Mouse (Mus musculus): ENCODE data around the gene Ndufaf7. TPM values are rescaled to one million over a fixed set of nuclear protein-coding genes. Genes with fewer than 3 reads are reported as not detected.

The Ndufaf7 gene
- polyA plus RNA-seq, 1 experiment from 2014 or later, result 67.7 TPM

- 29% methylated on average over 6 of the region's 6 CpGs for WGBS
- peak; percentile 75 for ATAC-seq
- Histone ChIP-seq H3K36me3 (ENCODE audit: control insufficient read depth, insufficient read depth) (no peaks in the 10 kb centered on the region), H3K4me1 (replicated peaks; ENCODE audit: control insufficient read depth, insufficient read depth, low read length) (peaks cover 13% of the 10 kb centered on the region), H3K9ac (replicated peaks; ENCODE audit: low read depth, low read length) (peak overlapping the region; percentile 5; the same call in 1 of the 2 replicates), H3K4me3 (replicated peaks; ENCODE audit: low read length) (peak overlapping the region; percentile 39), H3K27me3 (replicated peaks; ENCODE audit: control insufficient read depth, insufficient read depth, low read length) (no peaks in the 10 kb centered on the region), H3K27ac (ENCODE audit: low read length) (no peak overlapping the region), H3K9me3 (ENCODE audit: control insufficient read depth, low read length) (no peaks in the 10 kb centered on the region), H3K4me2 (ENCODE audit: low read length) (peak overlapping the region; percentile 42)
These were observed 24.1 kb upstream of the Ndufaf7 start for GRCm38 (mm10) chr17:78912861-78913281.

DNA sequence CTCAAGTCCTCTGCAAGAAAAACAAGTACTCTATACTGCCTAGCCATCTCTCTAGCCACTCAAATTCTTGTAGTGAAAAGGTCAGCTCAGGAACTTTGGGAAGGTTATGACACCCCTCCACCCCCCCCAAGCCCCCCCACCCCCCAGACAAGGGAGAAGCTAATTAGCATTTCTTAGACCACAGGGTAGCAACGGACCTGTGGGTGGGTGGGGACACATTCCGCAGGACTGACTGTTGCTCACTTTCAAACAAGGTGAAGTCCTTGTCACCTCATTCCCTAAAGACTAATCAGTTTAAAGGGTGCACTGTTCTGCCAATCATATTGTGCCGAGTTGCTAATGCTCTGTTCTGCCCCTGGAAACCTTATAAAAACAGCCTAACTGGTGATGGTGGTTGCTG lies 23.0 kb upstream of the Ndufaf7 start:
- peaks cover 15% of the 10 kb centered on the region for H3K4me1 ChIP-seq (replicated peaks; ENCODE audit: control insufficient read depth, insufficient read depth, low read length)
- no peak overlapping the region for H3K9ac ChIP-seq (replicated peaks; ENCODE audit: low read depth, low read length)
- ATAC-seq, result no peak
- no peak overlapping the region for H3K27ac ChIP-seq (ENCODE audit: low read length)
- no peaks in the 10 kb centered on the region for H3K9me3 ChIP-seq (ENCODE audit: control insufficient read depth, low read length)
- WGBS, result 83% methylated on average over 3 of the region's 3 CpGs
- H3K27me3 ChIP-seq (replicated peaks; ENCODE audit: control insufficient read depth, insufficient read depth, low read length), result no peaks in the 10 kb centered on the region
- no peak overlapping the region for H3K4me2 ChIP-seq (ENCODE audit: low read length)
- H3K4me3 ChIP-seq (replicated peaks; ENCODE audit: low read length), result no peak overlapping the region
- H3K36me3 ChIP-seq (ENCODE audit: control insufficient read depth, insufficient read depth), result peaks cover 3% of the 10 kb centered on the region; the same call in 1 of the 2 replicates

GRCm38 (mm10) chr17:78915772-78916171 lies 21.2 kb upstream of the Ndufaf7 start:
- Histone ChIP-seq H3K4me3 (replicated peaks; ENCODE audit: low read length) (peak overlapping the region; percentile 86), H3K4me1 (replicated peaks; ENCODE audit: control insufficient read depth, insufficient read depth, low read length) (peaks cover 15% of the 10 kb centered on the region), H3K27ac (ENCODE audit: low read length) (peak overlapping the region; percentile 82), H3K9me3 (ENCODE audit: control insufficient read depth, low read length) (no peaks in the 10 kb centered on the region), H3K4me2 (ENCODE audit: low read length) (peak overlapping the region; percentile 75), H3K9ac (replicated peaks; ENCODE audit: low read depth, low read length) (peak overlapping the region; percentile 92), H3K36me3 (ENCODE audit: control insufficient read depth, insufficient read depth) (peaks cover 8% of the 10 kb centered on the region; the same call in 1 of the 2 replicates), H3K27me3 (replicated peaks; ENCODE audit: control insufficient read depth, insufficient read depth, low read length) (no peaks in the 10 kb centered on the region)
- 47% methylated on average over 6 of the region's 6 CpGs for WGBS
- ATAC-seq, result peak; percentile 21

GRCm38 (mm10) chr17:78916369-78916813 lies 20.5 kb upstream of the Ndufaf7 start, which contains the start of gene Cebpzos:
Gene Cebpzos (plus strand): TSS chr17:78916500.
- Histone ChIP-seq H3K9me3 (ENCODE audit: control insufficient read depth, low read length) (no peaks in the 10 kb centered on the region), H3K36me3 (ENCODE audit: control insufficient read depth, insufficient read depth) (peaks cover 13% of the 10 kb centered on the region), H3K27me3 (replicated peaks; ENCODE audit: control insufficient read depth, insufficient read depth, low read length) (no peaks in the 10 kb centered on the region), H3K4me3 (replicated peaks; ENCODE audit: low read length) (peak within 1 kb of the TSS; percentile 86), H3K4me1 (replicated peaks; ENCODE audit: control insufficient read depth, insufficient read depth, low read length) (peaks cover 15% of the 10 kb centered on the region), H3K9ac (replicated peaks; ENCODE audit: low read depth, low read length) (peak within 1 kb of the TSS; percentile 92), H3K4me2 (ENCODE audit: low read length) (peak within 1 kb of the TSS; percentile 75), H3K27ac (ENCODE audit: low read length) (peak within 1 kb of the TSS; percentile 82)
- peak; percentile 94 for ATAC-seq
- 0% methylated on average over 37 of the region's 37 CpGs for WGBS

DNA sequence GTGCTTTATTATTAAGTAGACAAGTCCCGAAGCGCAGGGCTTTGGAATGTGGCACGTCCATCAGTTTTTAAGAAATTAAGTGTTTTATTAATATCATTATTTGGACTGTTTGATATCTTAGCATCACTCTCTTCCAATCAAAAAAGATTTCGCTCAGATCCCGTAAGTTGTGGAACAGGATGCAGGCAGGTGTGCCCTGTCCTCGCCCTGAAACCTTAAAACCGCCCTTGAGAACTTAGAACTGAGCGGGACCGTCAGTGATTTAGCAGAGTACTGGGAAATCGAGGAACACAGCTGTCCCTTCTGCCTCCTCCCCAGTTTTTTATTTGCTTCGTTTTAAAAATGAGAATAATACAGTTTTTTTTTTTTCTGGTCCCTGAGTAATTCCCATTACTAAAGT lies 20.0 kb upstream of the Ndufaf7 start:
- ATAC-seq, result no peak
- Histone ChIP-seq H3K4me1 (replicated peaks; ENCODE audit: control insufficient read depth, insufficient read depth, low read length) (peaks cover 15% of the 10 kb centered on the region), H3K9ac (replicated peaks; ENCODE audit: low read depth, low read length) (peak overlapping the region; percentile 92), H3K4me3 (replicated peaks; ENCODE audit: low read length) (peak overlapping the region; percentile 86), H3K4me2 (ENCODE audit: low read length) (peak overlapping the region; percentile 75), H3K27ac (ENCODE audit: low read length) (peak overlapping the region; percentile 82), H3K9me3 (ENCODE audit: control insufficient read depth, low read length) (no peaks in the 10 kb centered on the region), H3K36me3 (ENCODE audit: control insufficient read depth, insufficient read depth) (peaks cover 18% of the 10 kb centered on the region), H3K27me3 (replicated peaks; ENCODE audit: control insufficient read depth, insufficient read depth, low read length) (no peaks in the 10 kb centered on the region)
- 1% methylated on average over 11 of the region's 11 CpGs for WGBS

GRCm38 (mm10) chr17:78917696-78918095 lies 19.2 kb upstream of the Ndufaf7 start:
- Histone ChIP-seq H3K27ac (ENCODE audit: low read length) (no peak overlapping the region), H3K9ac (replicated peaks; ENCODE audit: low read depth, low read length) (no peak overlapping the region), H3K9me3 (ENCODE audit: control insufficient read depth, low read length) (no peaks in the 10 kb centered on the region), H3K4me2 (ENCODE audit: low read length) (peak overlapping the region; percentile 75), H3K4me1 (replicated peaks; ENCODE audit: control insufficient read depth, insufficient read depth, low read length) (peaks cover 15% of the 10 kb centered on the region), H3K36me3 (ENCODE audit: control insufficient read depth, insufficient read depth) (peaks cover 23% of the 10 kb centered on the region), H3K4me3 (replicated peaks; ENCODE audit: low read length) (no peak overlapping the region), H3K27me3 (replicated peaks; ENCODE audit: control insufficient read depth, insufficient read depth, low read length) (no peaks in the 10 kb centered on the region)
- ATAC-seq, result no peak
- 38% methylated on average over 6 of the region's 6 CpGs for WGBS

DNA sequence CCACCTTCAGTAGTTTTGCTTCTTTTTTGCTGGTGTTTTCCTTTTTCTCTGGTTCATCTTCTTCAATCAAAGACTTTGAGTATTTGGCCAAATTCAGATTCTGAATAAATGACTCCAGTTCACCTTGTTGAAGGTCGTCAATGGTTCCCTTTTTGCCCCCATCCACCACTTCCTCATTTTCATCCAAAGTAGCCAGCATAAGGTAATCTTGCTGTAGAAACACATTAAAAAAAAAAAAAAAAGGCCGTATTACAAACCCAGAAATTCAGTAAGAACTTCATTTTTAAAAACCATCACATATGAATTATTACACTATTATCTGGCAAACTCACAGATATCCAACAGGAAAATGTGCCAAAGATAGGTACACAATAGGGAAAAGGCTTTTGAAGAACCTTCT lies 1.1 kb upstream of the Ndufaf7 start:
- ATAC-seq, result no peak
- Histone ChIP-seq H3K9me3 (ENCODE audit: control insufficient read depth, low read length) (no peaks in the 10 kb centered on the region), H3K27ac (ENCODE audit: low read length) (no peak overlapping the region), H3K4me1 (replicated peaks; ENCODE audit: control insufficient read depth, insufficient read depth, low read length) (peaks cover 26% of the 10 kb centered on the region), H3K36me3 (ENCODE audit: control insufficient read depth, insufficient read depth) (peaks cover 24% of the 10 kb centered on the region), H3K4me3 (replicated peaks; ENCODE audit: low read length) (peak overlapping the region; percentile 96), H3K9ac (replicated peaks; ENCODE audit: low read depth, low read length) (no peak overlapping the region), H3K27me3 (replicated peaks; ENCODE audit: control insufficient read depth, insufficient read depth, low read length) (no peaks in the 10 kb centered on the region), H3K4me2 (ENCODE audit: low read length) (peak overlapping the region; percentile 89)
- 85% methylated on average over 2 of the region's 2 CpGs for WGBS

- H3K27me3 ChIP-seq (replicated peaks; ENCODE audit: control insufficient read depth, insufficient read depth, low read length), result no peaks in the 10 kb centered on the region
- ATAC-seq, result peak; percentile 29
- H3K9ac ChIP-seq (replicated peaks; ENCODE audit: low read depth, low read length), result peak overlapping the region; percentile 84
- peak overlapping the region; percentile 61 for H3K4me2 ChIP-seq (ENCODE audit: low read length)
- H3K27ac ChIP-seq (ENCODE audit: low read length), result peak overlapping the region; percentile 58
- peaks cover 26% of the 10 kb centered on the region for H3K4me1 ChIP-seq (replicated peaks; ENCODE audit: control insufficient read depth, insufficient read depth, low read length)
- H3K36me3 ChIP-seq (ENCODE audit: control insufficient read depth, insufficient read depth), result peaks cover 19% of the 10 kb centered on the region
- H3K4me3 ChIP-seq (replicated peaks; ENCODE audit: low read length), result peak overlapping the region; percentile 96
- WGBS, result 7% methylated on average over 26 of the region's 26 CpGs
- H3K9me3 ChIP-seq (ENCODE audit: control insufficient read depth, low read length), result no peaks in the 10 kb centered on the region
These were observed 405 bp downstream of the Ndufaf7 start for GRCm38 (mm10) chr17:78937229-78937853.

GRCm38 (mm10) chr17:78938927-78939326 lies 2.0 kb downstream of the Ndufaf7 start:
- H3K4me1 ChIP-seq (replicated peaks; ENCODE audit: control insufficient read depth, insufficient read depth, low read length), result peaks cover 13% of the 10 kb centered on the region
- peaks cover 22% of the 10 kb centered on the region for H3K36me3 ChIP-seq (ENCODE audit: control insufficient read depth, insufficient read depth)
- 92% methylated on average over 4 of the region's 4 CpGs for WGBS
- H3K27ac ChIP-seq (ENCODE audit: low read length), result no peak overlapping the region
- no peak overlapping the region for H3K9ac ChIP-seq (replicated peaks; ENCODE audit: low read depth, low read length)
- no peaks in the 10 kb centered on the region for H3K27me3 ChIP-seq (replicated peaks; ENCODE audit: control insufficient read depth, insufficient read depth, low read length)
- no peaks in the 10 kb centered on the region for H3K9me3 ChIP-seq (ENCODE audit: control insufficient read depth, low read length)
- H3K4me3 ChIP-seq (replicated peaks; ENCODE audit: low read length), result no peak overlapping the region
- no peak overlapping the region for H3K4me2 ChIP-seq (ENCODE audit: low read length)
- no peak for ATAC-seq
